Mouse (Mus musculus): ENCODE results near the gene Ganab. TPM values are rescaled to one million over a fixed set of nuclear protein-coding genes. Genes with fewer than 3 reads are reported as not detected.
A peak's percentile ranks its signal among the peaks of the same experiment; 100 is the strongest.

The Ganab gene
- polyA plus RNA-seq, 1 experiment = 74.1 TPM

GRCm38 (mm10) chr19:8880311-8881033 is 17.4 kb upstream of the Ganab start, which contains the start of gene Uqcc3:
Gene Uqcc3, minus strand, starts transcription at chr19:8880923.
- no peaks in the 10 kb centered on the region for H3K4me1 ChIP-seq (ENCODE audit: control insufficient read depth, insufficient read depth, insufficient read length, low read length)
- under 1% methylated on average over 42 of the region's 42 CpGs for WGBS
- peak within 1 kb of the TSS; percentile 45 for H3K27ac ChIP-seq (ENCODE audit: insufficient read depth, low read depth, low read length)
- TF ChIP-seq POLR2A (IDR thresholded peaks at IDR 0.05; ENCODE audit: low read depth, low read length) = peak; percentile 82; the same call in 1 of the 2 replicates
- TF ChIP-seq CTCF (IDR thresholded peaks at IDR 0.05; ENCODE audit: extremely low read depth, insufficient read length, insufficient replicate concordance, low read depth, low read length) = no peak
- peaks cover 9% of the 10 kb centered on the region for H3K36me3 ChIP-seq (ENCODE audit: control insufficient read depth, insufficient read depth, low read length)
- peak within 1 kb of the TSS; percentile 84 for H3K4me3 ChIP-seq (ENCODE audit: low read depth, low read length)
- H3K27me3 ChIP-seq (ENCODE audit: control insufficient read depth, insufficient read depth, low read length) = no peaks in the 10 kb centered on the region

- peak overlapping the region; percentile 84 for H3K4me3 ChIP-seq (ENCODE audit: low read depth, low read length)
- no peak overlapping the region for H3K27ac ChIP-seq (ENCODE audit: insufficient read depth, low read depth, low read length)
- H3K36me3 ChIP-seq (ENCODE audit: control insufficient read depth, insufficient read depth, low read length) = peaks cover 5% of the 10 kb centered on the region
- H3K27me3 ChIP-seq (ENCODE audit: control insufficient read depth, insufficient read depth, low read length) = no peaks in the 10 kb centered on the region
- 4% methylated on average over 3 of the region's 3 CpGs for WGBS
- H3K4me1 ChIP-seq (ENCODE audit: control insufficient read depth, insufficient read depth, insufficient read length, low read length) = no peaks in the 10 kb centered on the region
- TF ChIP-seq CTCF (IDR thresholded peaks at IDR 0.05; ENCODE audit: extremely low read depth, insufficient read length, insufficient replicate concordance, low read depth, low read length) (no peak), POLR2A (IDR thresholded peaks at IDR 0.05; ENCODE audit: low read depth, low read length) (no peak)
These were observed 16.9 kb upstream of the Ganab start for GRCm38 (mm10) chr19:8881034-8881392.

GRCm38 (mm10) chr19:8883616-8884015 is 14.3 kb upstream of the Ganab start, which contains the start of the genes Lbhd1 and Gm49403:
Gene Lbhd1, plus strand, starts transcription at chr19:8883732.
Gene Gm49403, plus strand, starts transcription at chr19:8883930.
- Histone ChIP-seq H3K4me3 (ENCODE audit: low read depth, low read length) (no peak within 1 kb of the TSS), H3K4me1 (ENCODE audit: control insufficient read depth, insufficient read depth, insufficient read length, low read length) (no peaks in the 10 kb centered on the region; the same call in 1 of the 2 replicates), H3K36me3 (ENCODE audit: control insufficient read depth, insufficient read depth, low read length) (no peaks in the 10 kb centered on the region), H3K27ac (ENCODE audit: insufficient read depth, low read depth, low read length) (no peak within 1 kb of the TSS), H3K27me3 (ENCODE audit: control insufficient read depth, insufficient read depth, low read length) (no peaks in the 10 kb centered on the region)
- 70% methylated on average over 3 of the region's 3 CpGs for WGBS
- TF ChIP-seq CTCF (IDR thresholded peaks at IDR 0.05; ENCODE audit: extremely low read depth, insufficient read length, insufficient replicate concordance, low read depth, low read length) = no peak
- no peak for TF ChIP-seq POLR2A (IDR thresholded peaks at IDR 0.05; ENCODE audit: low read depth, low read length)

- no peak overlapping the region for H3K27ac ChIP-seq (ENCODE audit: insufficient read depth, low read depth, low read length)
- TF ChIP-seq CTCF (IDR thresholded peaks at IDR 0.05; ENCODE audit: extremely low read depth, insufficient read length, insufficient replicate concordance, low read depth, low read length) (no peak), POLR2A (IDR thresholded peaks at IDR 0.05; ENCODE audit: low read depth, low read length) (no peak)
- no peak overlapping the region for H3K4me3 ChIP-seq (ENCODE audit: low read depth, low read length)
- peaks cover 5% of the 10 kb centered on the region; the same call in 1 of the 2 replicates for H3K36me3 ChIP-seq (ENCODE audit: control insufficient read depth, insufficient read depth, low read length)
- H3K27me3 ChIP-seq (ENCODE audit: control insufficient read depth, insufficient read depth, low read length) = no peaks in the 10 kb centered on the region
- H3K4me1 ChIP-seq (ENCODE audit: control insufficient read depth, insufficient read depth, insufficient read length, low read length) = no peaks in the 10 kb centered on the region; the same call in 1 of the 2 replicates
- 59% methylated on average over 1 of the region's 1 CpGs for WGBS
These were observed 10.8 kb upstream of the Ganab start for GRCm38 (mm10) chr19:8886916-8887584.

GRCm38 (mm10) chr19:8887585-8888463 is 10.0 kb upstream of the Ganab start:
- H3K27me3 ChIP-seq (ENCODE audit: control insufficient read depth, insufficient read depth, low read length) = no peaks in the 10 kb centered on the region
- H3K4me3 ChIP-seq (ENCODE audit: low read depth, low read length) = peak overlapping the region; percentile 86
- WGBS = 12% methylated on average over 19 of the region's 19 CpGs
- peak overlapping the region; percentile 35 for H3K27ac ChIP-seq (ENCODE audit: insufficient read depth, low read depth, low read length)
- TF ChIP-seq CTCF (IDR thresholded peaks at IDR 0.05; ENCODE audit: extremely low read depth, insufficient read length, insufficient replicate concordance, low read depth, low read length) (no peak), POLR2A (IDR thresholded peaks at IDR 0.05; ENCODE audit: low read depth, low read length) (no peak)
- H3K4me1 ChIP-seq (ENCODE audit: control insufficient read depth, insufficient read depth, insufficient read length, low read length) = no peaks in the 10 kb centered on the region; the same call in 1 of the 2 replicates
- peaks cover 5% of the 10 kb centered on the region; the same call in 1 of the 2 replicates for H3K36me3 ChIP-seq (ENCODE audit: control insufficient read depth, insufficient read depth, low read length)

GRCm38 (mm10) chr19:8888511-8889385 is 9.1 kb upstream of the Ganab start, which contains the start of the genes 1810009A15Rik and Gm49416:
Gene 1810009A15Rik, plus strand, starts transcription at chr19:8888853.
Gene Gm49416, plus strand, starts transcription at chr19:8888926.
- Histone ChIP-seq H3K4me3 (ENCODE audit: low read depth, low read length) (peak within 1 kb of the TSS; percentile 86), H3K27me3 (ENCODE audit: control insufficient read depth, insufficient read depth, low read length) (no peaks in the 10 kb centered on the region), H3K36me3 (ENCODE audit: control insufficient read depth, insufficient read depth, low read length) (peaks cover 5% of the 10 kb centered on the region; the same call in 1 of the 2 replicates), H3K4me1 (ENCODE audit: control insufficient read depth, insufficient read depth, insufficient read length, low read length) (no peaks in the 10 kb centered on the region; the same call in 1 of the 2 replicates), H3K27ac (ENCODE audit: insufficient read depth, low read depth, low read length) (peak within 1 kb of the TSS; percentile 75)
- WGBS = under 1% methylated on average over 58 of the region's 58 CpGs
- no peak for TF ChIP-seq CTCF (IDR thresholded peaks at IDR 0.05; ENCODE audit: extremely low read depth, insufficient read length, insufficient replicate concordance, low read depth, low read length)
- peak; percentile 92 for TF ChIP-seq POLR2A (IDR thresholded peaks at IDR 0.05; ENCODE audit: low read depth, low read length)

Measured in small intestine, adult 2 months (tissue).